Mouse (Mus musculus) G1E (cell line): ENCODE results near the gene Sox5.

Source experiments
- CTCF ChIP-seq: IDR thresholded peaks from 2 replicates; pipeline ENCODE4 v1.5.1; 2012; ENCODE audit warnings: low read depth, low read length, inconsistent platforms, mixed read lengths
- POLR2AphosphoS5 ChIP-seq: IDR thresholded peaks from 2 replicates; pipeline ENCODE4 v1.6.1; 2012; ENCODE audit warnings: low read depth, low read length, inconsistent platforms; ENCODE audit not compliant: insufficient replicate concordance

GRCm38 (mm10) chr6:143892869-143893268, 888.9 kb downstream of the Sox5 start:
- TF ChIP-seq POLR2AphosphoS5 (no peak), CTCF (no peak)
